Mouse (Mus musculus): Measurements from ENCODE around the gene 4930523C07Rik.
A peak's percentile ranks its signal among the peaks of the same experiment; 100 is the strongest.

4930523C07Rik gene

DNA sequence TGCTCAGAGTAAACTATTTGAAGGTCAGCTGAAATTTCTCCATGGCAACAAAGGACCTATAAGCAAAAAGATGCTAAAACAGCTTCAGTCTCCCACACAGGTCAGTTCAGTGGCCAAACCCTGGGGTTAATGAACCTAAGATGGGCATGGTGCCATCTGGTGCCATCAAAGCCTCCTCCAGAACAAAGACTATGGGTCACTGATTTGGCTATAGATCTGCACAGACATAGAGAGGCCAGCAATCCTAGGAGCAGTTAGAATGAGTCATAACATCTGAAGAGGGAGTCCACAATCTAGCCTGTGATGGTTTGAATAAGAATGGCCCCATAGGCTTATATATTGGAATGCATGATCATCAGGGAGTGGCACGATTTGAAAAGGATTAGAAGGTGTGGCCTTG lies 40.1 kb downstream of the 4930523C07Rik start:
- no peak for DNase-seq (ENCODE audit: extremely low read depth, insufficient read length, low spot score)

DNA sequence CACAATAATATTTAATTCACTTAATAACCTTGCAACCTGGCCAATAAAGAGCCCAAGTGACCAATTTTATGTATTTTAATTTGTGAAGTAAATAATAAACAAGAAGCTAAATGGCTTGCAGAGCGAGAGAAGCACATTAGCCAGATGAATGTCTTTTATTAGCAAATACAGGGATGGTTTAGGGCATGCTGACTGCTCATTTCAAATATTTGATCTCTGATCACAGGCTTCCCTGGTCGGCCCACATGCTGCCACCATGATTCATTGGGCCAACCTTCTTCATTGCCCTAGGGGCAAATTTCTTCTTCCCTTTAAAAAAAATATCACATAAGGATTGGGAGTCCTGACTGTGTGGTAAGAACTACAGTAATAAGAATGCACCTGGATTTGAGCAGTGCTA lies 42.5 kb downstream of the 4930523C07Rik start:
- no peak for DNase-seq (ENCODE audit: extremely low read depth, insufficient read length, low spot score)

- DNase-seq (ENCODE audit: extremely low read depth, insufficient read length, low spot score), result peak; percentile 34
Measured at GRCm38 (mm10) chr1:160099659-160100302, 55.6 kb downstream of the 4930523C07Rik start.

- DNase-seq (ENCODE audit: extremely low read depth, insufficient read length, low spot score), result peak; percentile 38
Measured at GRCm38 (mm10) chr1:160100996-160101395, 56.8 kb downstream of the 4930523C07Rik start.

- DNase-seq (ENCODE audit: extremely low read depth, insufficient read length, low spot score), result no peak
Measured at GRCm38 (mm10) chr1:160105426-160105825, 61.2 kb downstream of the 4930523C07Rik start.

DNA sequence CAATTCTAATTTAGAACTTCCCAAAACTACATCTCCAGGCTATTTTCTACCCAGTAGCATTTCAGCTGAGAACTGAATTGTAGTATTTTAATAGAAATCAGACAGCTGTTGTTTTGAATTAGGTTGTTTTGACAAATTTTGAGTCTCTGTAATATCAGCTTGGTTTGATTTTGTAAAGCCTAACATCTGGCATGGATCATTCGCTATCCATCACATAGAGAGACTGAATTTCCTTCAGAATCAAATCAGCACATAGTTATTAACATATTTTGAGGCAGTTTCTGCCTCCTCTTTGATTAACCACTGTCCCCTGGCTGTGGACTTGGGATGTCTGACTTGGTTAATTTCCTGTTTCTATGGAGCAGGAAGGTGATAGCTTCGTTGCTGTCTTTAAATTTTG lies 64.4 kb downstream of the 4930523C07Rik start:
- DNase-seq (ENCODE audit: extremely low read depth, insufficient read length, low spot score), result no peak

GRCm38 (mm10) chr1:160123957-160124356 lies 79.8 kb downstream of the 4930523C07Rik start:
- DNase-seq (ENCODE audit: extremely low read depth, insufficient read length, low spot score), result no peak
